Mouse (Mus musculus): ENCODE data around the gene Aebp2. TPM values are rescaled to one million over a fixed set of nuclear protein-coding genes. Genes with fewer than 3 reads are reported as not detected.
A peak's percentile ranks its signal among the peaks of the same experiment; 100 is the strongest.
"Not testable (repeated sequence)": the region's sequence is repeated elsewhere in the genome, so short reads cannot be mapped to it uniquely, and the experiment has no call there.

Gene Aebp2
- polyA plus RNA-seq, 1 experiment from 2014 or later, result 13.9 TPM

DNA sequence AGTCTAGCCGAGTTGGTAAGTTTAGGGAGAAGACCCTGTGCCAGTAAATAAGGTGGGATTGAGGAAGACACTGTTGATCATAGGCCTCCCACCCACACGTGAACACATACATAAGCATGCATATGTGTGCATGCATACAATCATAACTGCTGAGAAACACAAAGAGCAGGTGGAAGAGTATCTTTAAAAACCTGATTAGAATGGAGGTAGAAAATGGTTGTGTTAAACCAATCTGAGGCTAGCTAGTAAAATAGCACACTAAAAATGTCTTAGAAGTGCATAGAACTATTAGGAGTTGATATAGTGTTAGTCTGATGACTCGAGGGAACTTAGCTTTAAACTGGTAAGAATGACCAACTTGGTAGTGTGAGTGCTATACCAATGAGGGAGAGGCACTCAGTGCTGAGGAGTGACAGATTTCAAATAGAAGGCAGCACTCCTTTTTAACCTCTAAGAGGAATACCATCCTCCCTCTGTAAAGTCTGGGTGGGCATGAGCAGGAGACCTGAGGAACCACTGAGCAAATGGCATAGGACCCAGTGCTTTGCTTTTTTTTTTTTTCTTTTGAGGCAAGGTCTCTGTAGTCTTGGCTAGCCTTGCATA is 35.6 kb downstream of the Aebp2 start:
- Histone ChIP-seq H3K9ac (ENCODE audit: low read depth, low read length) (no peak overlapping the region), H3K36me3 (ENCODE audit: insufficient read depth, low read length) (peaks cover 6% of the 10 kb centered on the region; the same call in 1 of the 2 replicates), H3K4me1 (replicated peaks; ENCODE audit: insufficient read depth, low read length) (no peaks in the 10 kb centered on the region), H3K27me3 (ENCODE audit: insufficient read depth, low read length) (no peaks in the 10 kb centered on the region), H3K4me2 (ENCODE audit: low read length) (no peak overlapping the region), H3K9me3 (replicated peaks; ENCODE audit: low read length) (no peaks in the 10 kb centered on the region), H3K4me3 (replicated peaks; ENCODE audit: low read depth, low read length) (no peak overlapping the region), H3K27ac (no peak overlapping the region)
- WGBS, result 79% methylated on average over 3 of the region's 3 CpGs
- TF ChIP-seq CTCF (IDR thresholded peaks at IDR 0.05; ENCODE audit: low read depth), result no peak
- ATAC-seq (replicated peaks; ENCODE audit: low FRiP score, low read depth) (no peak), DNase-seq (ENCODE audit: low spot score) (no peak)

DNA sequence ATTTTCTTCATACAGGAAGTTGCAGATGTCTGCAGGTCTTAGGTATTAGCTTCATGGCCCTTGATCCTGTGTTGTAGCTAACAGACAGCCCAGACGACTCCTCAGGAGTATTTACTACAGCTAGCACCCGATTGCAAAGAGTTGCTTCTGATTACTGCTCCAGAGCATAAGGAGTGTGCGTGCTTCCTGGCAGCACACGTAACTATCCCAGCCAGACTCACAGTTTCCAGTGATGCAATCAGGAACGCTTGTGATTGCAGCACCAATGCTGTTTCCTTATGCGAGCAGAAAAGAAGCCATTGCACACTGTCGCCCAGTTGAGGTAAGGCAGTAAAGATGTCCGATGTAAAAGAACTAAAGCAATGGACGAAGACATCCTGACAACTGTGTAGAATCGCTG is 38.6 kb downstream of the Aebp2 start:
- no peak for DNase-seq (ENCODE audit: low spot score)
- Histone ChIP-seq H3K36me3 (ENCODE audit: insufficient read depth, low read length) (no peaks in the 10 kb centered on the region), H3K27me3 (ENCODE audit: insufficient read depth, low read length) (no peaks in the 10 kb centered on the region)

DNA sequence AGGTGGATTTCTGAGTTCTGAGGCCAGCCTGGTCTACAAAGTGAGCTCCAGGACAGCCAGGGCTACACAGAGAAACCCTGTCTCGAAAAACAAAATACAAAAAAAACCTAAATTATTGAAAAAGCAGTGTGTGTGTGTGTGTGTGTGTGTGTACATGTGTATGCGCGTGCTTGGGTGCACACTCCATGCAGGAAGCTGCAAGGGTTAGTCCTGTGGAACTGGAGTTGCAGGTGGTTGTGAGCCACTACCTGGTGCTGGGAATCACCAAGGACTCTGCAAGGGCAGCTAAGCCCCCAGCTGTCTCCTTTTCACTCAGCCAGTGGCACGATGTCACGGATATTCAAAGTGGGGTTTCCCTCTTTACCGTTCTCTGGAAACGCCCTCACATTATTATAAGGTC is 39.3 kb downstream of the Aebp2 start:
- TF ChIP-seq CTCF (IDR thresholded peaks at IDR 0.05; ENCODE audit: low read depth), result no peak
- 84% methylated on average over 7 of the region's 7 CpGs for WGBS
- Histone ChIP-seq H3K9me3 (replicated peaks; ENCODE audit: low read length) (no peaks in the 10 kb centered on the region), H3K4me2 (ENCODE audit: low read length) (no peak overlapping the region), H3K4me1 (replicated peaks; ENCODE audit: insufficient read depth, low read length) (peaks cover 6% of the 10 kb centered on the region; the same call in 1 of the 2 replicates), H3K9ac (ENCODE audit: low read depth, low read length) (no peak overlapping the region), H3K27me3 (ENCODE audit: insufficient read depth, low read length) (no peaks in the 10 kb centered on the region), H3K4me3 (replicated peaks; ENCODE audit: low read depth, low read length) (no peak overlapping the region), H3K27ac (no peak overlapping the region), H3K36me3 (ENCODE audit: insufficient read depth, low read length) (no peaks in the 10 kb centered on the region)
- DNase-seq (ENCODE audit: low spot score), result no peak
- ATAC-seq (replicated peaks; ENCODE audit: low FRiP score, low read depth), result no peak

More for the DNA sequence above, 38.6 kb downstream of the Aebp2 start:
- Histone ChIP-seq H3K27ac (no peak overlapping the region), H3K4me2 (ENCODE audit: low read length) (no peak overlapping the region), H3K9me3 (replicated peaks; ENCODE audit: low read length) (no peaks in the 10 kb centered on the region), H3K4me1 (replicated peaks; ENCODE audit: insufficient read depth, low read length) (peaks cover 4% of the 10 kb centered on the region; the same call in 1 of the 2 replicates), H3K9ac (ENCODE audit: low read depth, low read length) (no peak overlapping the region), H3K4me3 (replicated peaks; ENCODE audit: low read depth, low read length) (no peak overlapping the region)
- TF ChIP-seq CTCF (IDR thresholded peaks at IDR 0.05; ENCODE audit: low read depth), result no peak
- ATAC-seq (replicated peaks; ENCODE audit: low FRiP score, low read depth), result no peak; the same call in 1 of the 2 replicates
- WGBS, result 81% methylated on average over 10 of the region's 10 CpGs

DNA sequence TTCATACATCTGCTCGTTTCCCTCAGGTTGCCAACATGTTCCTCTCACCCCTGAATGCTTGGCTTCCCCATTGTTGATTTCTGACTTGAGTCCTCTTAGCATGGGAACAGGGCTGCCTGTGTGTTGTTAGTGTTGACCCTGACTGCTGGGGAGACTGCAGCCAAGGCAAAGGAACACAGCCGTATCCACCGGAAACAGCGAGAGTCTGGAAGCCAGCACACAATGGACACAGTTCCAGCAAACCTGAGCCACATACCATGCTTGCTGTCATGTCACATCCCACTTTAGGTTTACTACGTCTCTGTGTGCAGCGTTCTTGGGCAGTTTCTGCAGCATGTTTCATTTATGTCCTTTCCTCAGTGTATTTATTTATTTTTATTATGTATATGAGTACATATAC is 39.8 kb downstream of the Aebp2 start:
- H3K36me3 ChIP-seq (ENCODE audit: insufficient read depth, low read length), result no peaks in the 10 kb centered on the region
- no peak for ATAC-seq (replicated peaks; ENCODE audit: low FRiP score, low read depth)
- H3K4me3 ChIP-seq (replicated peaks; ENCODE audit: low read depth, low read length), result no peak overlapping the region
- no peak for DNase-seq (ENCODE audit: low spot score)
- TF ChIP-seq CTCF (IDR thresholded peaks at IDR 0.05; ENCODE audit: low read depth), result no peak
- H3K4me1 ChIP-seq (replicated peaks; ENCODE audit: insufficient read depth, low read length), result peaks cover 6% of the 10 kb centered on the region; the same call in 1 of the 2 replicates
- H3K9me3 ChIP-seq (replicated peaks; ENCODE audit: low read length), result no peaks in the 10 kb centered on the region
- no peak overlapping the region for H3K9ac ChIP-seq (ENCODE audit: low read depth, low read length)
- H3K27ac ChIP-seq, result no peak overlapping the region
- H3K4me2 ChIP-seq (ENCODE audit: low read length), result no peak overlapping the region
- 65% methylated on average over 6 of the region's 6 CpGs for WGBS
- H3K27me3 ChIP-seq (ENCODE audit: insufficient read depth, low read length), result no peaks in the 10 kb centered on the region

DNA sequence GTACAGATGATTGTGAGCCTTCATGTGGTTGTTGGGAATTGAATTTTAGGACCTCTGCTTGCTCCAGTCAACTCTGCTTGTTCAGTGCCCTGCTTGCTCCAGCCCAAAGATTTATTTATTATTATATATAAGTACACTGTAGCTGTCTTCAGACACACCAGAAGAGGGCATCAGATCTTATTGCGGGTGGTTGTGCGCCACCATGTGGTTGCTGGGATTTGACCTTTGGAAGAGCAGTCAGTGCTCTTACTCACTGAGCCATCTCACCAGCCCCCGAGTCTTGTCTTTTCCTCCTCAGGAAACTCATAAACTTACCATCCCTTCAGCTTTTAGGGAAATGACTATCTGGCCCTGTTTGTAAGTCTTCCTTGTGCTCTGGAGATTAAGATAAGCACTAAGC is 40.2 kb downstream of the Aebp2 start:
- not testable (repeated sequence) for H3K36me3 ChIP-seq (ENCODE audit: insufficient read depth, low read length); H3K9me3 ChIP-seq (replicated peaks; ENCODE audit: low read length); H3K4me1 ChIP-seq (replicated peaks; ENCODE audit: insufficient read depth, low read length); DNase-seq (ENCODE audit: low spot score); H3K27me3 ChIP-seq (ENCODE audit: insufficient read depth, low read length); H3K27ac ChIP-seq; H3K4me3 ChIP-seq (replicated peaks; ENCODE audit: low read depth, low read length); H3K4me2 ChIP-seq (ENCODE audit: low read length); H3K9ac ChIP-seq (ENCODE audit: low read depth, low read length); ATAC-seq (replicated peaks; ENCODE audit: low FRiP score, low read depth)
- peak; percentile 57 for TF ChIP-seq CTCF (IDR thresholded peaks at IDR 0.05; ENCODE audit: low read depth)
- WGBS, result 32% methylated on average over 3 of the region's 3 CpGs

DNA sequence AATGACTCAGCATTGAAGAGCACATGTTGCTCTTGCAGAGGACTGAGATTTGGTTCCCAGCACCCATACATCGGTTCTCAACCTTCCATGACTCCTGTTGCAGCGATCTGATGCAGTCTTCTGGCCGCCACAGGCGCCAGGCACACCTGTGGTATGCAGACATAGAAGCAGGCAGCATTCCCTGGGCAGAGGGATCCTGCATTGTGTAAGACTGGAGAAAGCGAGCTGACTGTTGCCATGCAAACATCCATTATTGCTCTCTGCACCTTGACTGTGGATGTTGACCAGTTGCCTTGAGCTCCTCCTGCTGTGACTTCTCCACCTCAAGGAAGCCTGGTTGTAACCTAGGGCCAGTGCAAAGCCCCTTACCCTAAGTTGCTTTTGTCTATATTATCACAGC is 42.1 kb downstream of the Aebp2 start:
- ATAC-seq (replicated peaks; ENCODE audit: low FRiP score, low read depth) (no peak), DNase-seq (ENCODE audit: low spot score) (no peak)
- Histone ChIP-seq H3K9me3 (replicated peaks; ENCODE audit: low read length) (no peaks in the 10 kb centered on the region), H3K27ac (no peak overlapping the region), H3K4me3 (replicated peaks; ENCODE audit: low read depth, low read length) (no peak overlapping the region), H3K27me3 (ENCODE audit: insufficient read depth, low read length) (no peaks in the 10 kb centered on the region), H3K4me1 (replicated peaks; ENCODE audit: insufficient read depth, low read length) (peaks cover 6% of the 10 kb centered on the region; the same call in 1 of the 2 replicates), H3K36me3 (ENCODE audit: insufficient read depth, low read length) (no peaks in the 10 kb centered on the region), H3K4me2 (ENCODE audit: low read length) (no peak overlapping the region), H3K9ac (ENCODE audit: low read depth, low read length) (no peak overlapping the region)
- 87% methylated on average over 5 of the region's 5 CpGs for WGBS
- TF ChIP-seq CTCF (IDR thresholded peaks at IDR 0.05; ENCODE audit: low read depth), result no peak
